Mouse (Mus musculus): ENCODE results near the gene Vwce. TPM values are rescaled to one million over a fixed set of nuclear protein-coding genes. Genes with fewer than 3 reads are reported as not detected.

The Vwce gene
- polyA plus RNA-seq, 1 experiment from 2014 or later = 3.0 TPM

- H3K27ac ChIP-seq = peak within 1 kb of the TSS; percentile 92
- no peaks in the 10 kb centered on the region for H3K9me3 ChIP-seq (replicated peaks; ENCODE audit: low read length)
- H3K27me3 ChIP-seq (ENCODE audit: insufficient read depth, low read length) = no peaks in the 10 kb centered on the region
- WGBS = under 1% methylated on average over 64 of the region's 74 CpGs
- no peak for TF ChIP-seq CTCF (IDR thresholded peaks at IDR 0.05; ENCODE audit: low read depth)
- H3K9ac ChIP-seq (ENCODE audit: low read depth, low read length) = peak within 1 kb of the TSS; percentile 78
- peak; percentile 93 for ATAC-seq (replicated peaks; ENCODE audit: low FRiP score, low read depth)
- peak within 1 kb of the TSS; percentile 64 for H3K4me3 ChIP-seq (replicated peaks; ENCODE audit: low read depth, low read length)
- no peaks in the 10 kb centered on the region for H3K36me3 ChIP-seq (ENCODE audit: insufficient read depth, low read length)
- DNase-seq (ENCODE audit: low spot score) = peak; percentile 89
- peaks cover 21% of the 10 kb centered on the region for H3K4me1 ChIP-seq (replicated peaks; ENCODE audit: insufficient read depth, low read length)
- H3K4me2 ChIP-seq (ENCODE audit: low read length) = peak within 1 kb of the TSS; percentile 59
Measured at GRCm38 (mm10) chr19:10688537-10689352, 54.7 kb downstream of the Vwce start, which contains the start of gene Vps37c. TSS of gene Vps37c (plus strand) at chr19:10688735.

DNA sequence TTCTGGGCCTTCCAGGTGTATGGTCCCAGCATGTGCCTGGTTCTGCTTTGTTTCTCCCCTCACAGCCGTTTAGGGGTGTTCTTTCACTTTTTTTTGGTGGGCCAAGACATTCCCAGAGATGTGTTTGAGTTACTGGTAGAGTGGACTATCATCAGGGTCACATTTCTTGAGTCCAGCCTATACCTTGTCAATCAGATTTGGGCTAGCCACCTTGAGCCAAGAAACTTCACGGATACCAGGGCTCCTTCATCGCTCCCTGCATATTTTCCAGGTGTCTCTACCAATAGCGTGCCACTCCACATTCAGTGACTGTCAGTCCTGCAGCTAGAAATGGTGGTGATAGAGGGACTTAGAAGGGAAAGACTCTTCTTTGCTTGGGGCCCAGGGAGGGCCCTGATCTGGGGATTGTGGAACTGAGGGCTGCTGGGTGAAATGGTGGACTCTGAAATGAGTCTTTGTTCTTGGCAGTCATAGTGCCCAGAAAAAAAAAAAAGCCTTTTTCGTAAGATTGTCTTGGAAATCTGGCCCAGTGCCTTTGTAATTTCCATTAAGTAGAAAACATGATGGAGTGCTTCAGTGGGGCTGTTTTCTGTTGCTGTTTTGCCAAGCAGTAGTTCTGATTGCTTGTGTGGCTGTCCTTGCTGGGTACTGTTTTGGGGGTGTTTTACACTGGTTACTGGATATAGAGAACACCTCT, 55.6 kb downstream of the Vwce start:
- 48% methylated on average over 5 of the region's 5 CpGs for WGBS
- ATAC-seq (replicated peaks; ENCODE audit: low FRiP score, low read depth) = no peak

DNA sequence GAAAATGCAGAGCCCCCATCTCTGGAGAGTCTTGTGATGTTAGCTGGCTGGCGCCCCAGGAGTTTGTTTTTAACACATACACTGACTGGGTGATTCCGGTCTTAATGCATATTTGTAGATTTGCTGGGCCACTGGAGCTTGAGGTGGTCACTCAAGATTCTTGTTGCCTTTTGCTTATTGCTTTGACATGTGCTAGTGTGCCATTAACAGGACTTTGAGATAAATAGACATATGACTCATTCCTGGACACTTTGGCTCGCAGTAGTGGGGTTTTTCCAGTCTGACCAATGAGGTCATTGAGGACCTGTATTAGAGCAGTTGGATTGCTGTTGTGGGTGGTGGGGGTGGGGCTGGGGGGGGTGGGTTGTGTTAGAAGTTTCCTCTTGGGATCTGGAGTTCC, 56.3 kb downstream of the Vwce start:
- Histone ChIP-seq H3K9me3 (replicated peaks; ENCODE audit: low read length) (no peaks in the 10 kb centered on the region), H3K27ac (peak overlapping the region; percentile 92), H3K27me3 (ENCODE audit: insufficient read depth, low read length) (no peaks in the 10 kb centered on the region), H3K4me2 (ENCODE audit: low read length) (peak overlapping the region; percentile 59), H3K36me3 (ENCODE audit: insufficient read depth, low read length) (no peaks in the 10 kb centered on the region), H3K9ac (ENCODE audit: low read depth, low read length) (peak overlapping the region; percentile 78; the same call in 1 of the 2 replicates), H3K4me1 (replicated peaks; ENCODE audit: insufficient read depth, low read length) (peaks cover 25% of the 10 kb centered on the region), H3K4me3 (replicated peaks; ENCODE audit: low read depth, low read length) (no peak overlapping the region)
- DNase-seq (ENCODE audit: low spot score) (peak; percentile 55), ATAC-seq (replicated peaks; ENCODE audit: low FRiP score, low read depth) (peak; percentile 33; the same call in 1 of the 2 replicates)
- 53% methylated on average over 3 of the region's 3 CpGs for WGBS
- no peak for TF ChIP-seq CTCF (IDR thresholded peaks at IDR 0.05; ENCODE audit: low read depth)

More for the DNA sequence above, 55.6 kb downstream of the Vwce start:
- Histone ChIP-seq H3K27me3 (ENCODE audit: insufficient read depth, low read length) (no peaks in the 10 kb centered on the region), H3K9ac (ENCODE audit: low read depth, low read length) (peak overlapping the region; percentile 78), H3K27ac (peak overlapping the region; percentile 92), H3K4me1 (replicated peaks; ENCODE audit: insufficient read depth, low read length) (peaks cover 25% of the 10 kb centered on the region), H3K36me3 (ENCODE audit: insufficient read depth, low read length) (no peaks in the 10 kb centered on the region), H3K4me2 (ENCODE audit: low read length) (peak overlapping the region; percentile 59), H3K4me3 (replicated peaks; ENCODE audit: low read depth, low read length) (peak overlapping the region; percentile 64), H3K9me3 (replicated peaks; ENCODE audit: low read length) (no peaks in the 10 kb centered on the region)
- TF ChIP-seq CTCF (IDR thresholded peaks at IDR 0.05; ENCODE audit: low read depth) = no peak
- DNase-seq (ENCODE audit: low spot score) = no peak

- H3K36me3 ChIP-seq (ENCODE audit: insufficient read depth, low read length) = no peaks in the 10 kb centered on the region
- 91% methylated on average over 4 of the region's 4 CpGs for WGBS
Measured at GRCm38 (mm10) chr19:10691121-10691520, 57.1 kb downstream of the Vwce start.

GRCm38 (mm10) chr19:10691660-10692059, 57.6 kb downstream of the Vwce start:
- no peak for TF ChIP-seq CTCF (IDR thresholded peaks at IDR 0.05; ENCODE audit: low read depth)
- WGBS = 85% methylated on average over 3 of the region's 3 CpGs
- H3K27ac ChIP-seq = peak overlapping the region; percentile 92; the same call in 1 of the 2 replicates

More at GRCm38 (mm10) chr19:10691121-10691520, 57.1 kb downstream of the Vwce start:
- Histone ChIP-seq H3K4me1 (replicated peaks; ENCODE audit: insufficient read depth, low read length) (peaks cover 33% of the 10 kb centered on the region), H3K9ac (ENCODE audit: low read depth, low read length) (no peak overlapping the region), H3K27me3 (ENCODE audit: insufficient read depth, low read length) (no peaks in the 10 kb centered on the region), H3K27ac (peak overlapping the region; percentile 92), H3K4me2 (ENCODE audit: low read length) (peak overlapping the region; percentile 59; the same call in 1 of the 2 replicates), H3K4me3 (replicated peaks; ENCODE audit: low read depth, low read length) (no peak overlapping the region), H3K9me3 (replicated peaks; ENCODE audit: low read length) (no peaks in the 10 kb centered on the region)
- TF ChIP-seq CTCF (IDR thresholded peaks at IDR 0.05; ENCODE audit: low read depth) = no peak
- no peak for ATAC-seq (replicated peaks; ENCODE audit: low FRiP score, low read depth)
- DNase-seq (ENCODE audit: low spot score) = no peak

DNA sequence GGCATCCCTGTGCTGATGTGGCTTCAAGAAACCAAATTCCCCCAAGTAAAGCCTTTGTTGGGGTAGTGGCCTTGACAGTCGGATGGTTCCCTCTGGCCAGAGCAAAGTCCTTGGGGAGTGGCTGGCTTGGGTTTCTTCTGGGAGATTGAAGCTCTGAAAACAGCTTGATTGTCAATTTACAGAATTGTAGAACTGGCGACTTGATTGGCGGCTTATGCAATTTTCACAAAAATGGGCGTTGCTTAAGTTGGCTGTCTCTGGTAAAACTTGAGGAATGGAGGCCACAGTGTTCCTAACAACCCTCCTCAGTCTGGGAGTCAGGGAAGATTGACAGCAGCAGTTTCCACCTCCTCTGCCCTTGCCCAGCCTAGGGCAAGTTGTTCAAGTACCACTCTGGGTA, 58.3 kb downstream of the Vwce start:
- no peak for TF ChIP-seq CTCF (IDR thresholded peaks at IDR 0.05; ENCODE audit: low read depth)
- H3K4me3 ChIP-seq (replicated peaks; ENCODE audit: low read depth, low read length) = no peak overlapping the region
- ATAC-seq (replicated peaks; ENCODE audit: low FRiP score, low read depth) = no peak
- H3K27ac ChIP-seq = 0 out of 2 replicates have a peak overlapping the region, but pooled peaks have one; percentile 92
- H3K9me3 ChIP-seq (replicated peaks; ENCODE audit: low read length) = no peaks in the 10 kb centered on the region
- peaks cover 39% of the 10 kb centered on the region for H3K4me1 ChIP-seq (replicated peaks; ENCODE audit: insufficient read depth, low read length)
- H3K27me3 ChIP-seq (ENCODE audit: insufficient read depth, low read length) = no peaks in the 10 kb centered on the region
- H3K36me3 ChIP-seq (ENCODE audit: insufficient read depth, low read length) = no peaks in the 10 kb centered on the region
- DNase-seq (ENCODE audit: low spot score) = no peak
- WGBS = 85% methylated on average over 4 of the region's 4 CpGs
- H3K9ac ChIP-seq (ENCODE audit: low read depth, low read length) = no peak overlapping the region
- H3K4me2 ChIP-seq (ENCODE audit: low read length) = no peak overlapping the region

More at GRCm38 (mm10) chr19:10691660-10692059, 57.6 kb downstream of the Vwce start:
- no peak overlapping the region for H3K9ac ChIP-seq (ENCODE audit: low read depth, low read length)
- no peaks in the 10 kb centered on the region for H3K9me3 ChIP-seq (replicated peaks; ENCODE audit: low read length)
- DNase-seq (ENCODE audit: low spot score) = no peak
- H3K27me3 ChIP-seq (ENCODE audit: insufficient read depth, low read length) = no peaks in the 10 kb centered on the region
- H3K4me2 ChIP-seq (ENCODE audit: low read length) = no peak overlapping the region
- peaks cover 37% of the 10 kb centered on the region for H3K4me1 ChIP-seq (replicated peaks; ENCODE audit: insufficient read depth, low read length)
- H3K36me3 ChIP-seq (ENCODE audit: insufficient read depth, low read length) = no peaks in the 10 kb centered on the region
- no peak for ATAC-seq (replicated peaks; ENCODE audit: low FRiP score, low read depth)
- no peak overlapping the region for H3K4me3 ChIP-seq (replicated peaks; ENCODE audit: low read depth, low read length)
